Mouse (Mus musculus) kidney, embryonic 14.5 days (tissue): ENCODE measurements around the gene Mal. TPM values are rescaled to one million over a fixed set of nuclear protein-coding genes. Genes with fewer than 3 reads are reported as not detected.

Source experiments
- ATAC-seq: fragments of 200-750 bp; cut with Nextera tagmentation; 2 replicates; pipeline ENCODE4 v1.8.0; 2017; ENCODE audit warnings: moderate number of reproducible peaks, mild to moderate bottlenecking, moderate TSS enrichment, moderate library complexity; ENCODE audit not compliant: low FRiP score, low TSS enrichment
- H3K27ac ChIP-seq: fragments of 300-500 bp; sonication (generic); 2 replicates; pipeline ENCODE4 v1.5.1; 2014; ENCODE audit warnings: low read depth, mild to moderate bottlenecking, low read length, moderate library complexity, mixed read lengths
- H3K27me3 ChIP-seq: fragments of 300-500 bp; sonication (generic); 2 replicates; pipeline ENCODE4 v1.6.1; 2014; ENCODE audit warnings: mild to moderate bottlenecking, low read length; ENCODE audit not compliant: control insufficient read depth, insufficient read depth
- H3K36me3 ChIP-seq: fragments of 300-500 bp; sonication (generic); 2 replicates; pipeline ENCODE4 v1.6.1; 2014; ENCODE audit warnings: low read length, mixed read lengths; ENCODE audit not compliant: control insufficient read depth, insufficient read depth
- H3K4me1 ChIP-seq: fragments of 300-500 bp; sonication (generic); 2 replicates; pipeline ENCODE4 v1.6.1; 2014; ENCODE audit warnings: low read length, mixed read lengths; ENCODE audit not compliant: control insufficient read depth, insufficient read depth
- H3K4me2 ChIP-seq: fragments of 300-500 bp; sonication (generic); replicated peaks from 2 replicates; pipeline ENCODE4 v1.6.1; 2014; ENCODE audit warnings: low read depth, mild to moderate bottlenecking, low read length
- H3K4me3 ChIP-seq: fragments of 300-500 bp; sonication (generic); 2 replicates; pipeline ENCODE4 v1.5.1; 2014; ENCODE audit warnings: mild to moderate bottlenecking, low read length
- H3K9ac ChIP-seq: fragments of 300-500 bp; sonication (generic); 2 replicates; pipeline ENCODE4 v1.6.1; 2014; ENCODE audit warnings: low read depth, mild to moderate bottlenecking, low read length, moderate library complexity
- H3K9me3 ChIP-seq: fragments of 300-500 bp; sonication (generic); 2 replicates; pipeline ENCODE4 v1.6.1; 2016; ENCODE audit warnings: low read length; ENCODE audit not compliant: control insufficient read depth
- WGBS: fragments of 180-500 bp; shearing (Covaris S2); extraction: QIAGEN DNeasy Blood & Tissue Kit; methylation state at CpG from one replicate; pipeline ENCODE4 v1.1.7; 2014; 5-methylcytosine and 5-hydroxymethylcytosine counted together
- polyA plus RNA-seq: library from polyadenylated mRNA; unstranded; fragments of >200 nt; fragmentation: Nextera tagmentation; extraction: Ambion mirVana; gene quantifications from 2 replicates; pipeline ENCODE4 v1.2.1, GENCODE M21; 2014

Gene Mal
- polyA plus RNA-seq = 21.4 and 33.2 TPM in 2 replicates

GRCm38 (mm10) chr2:127656086-127656720 lies at the start of gene Mal:
Gene Mal (minus strand): TSS chr2:127656695.
- peak within 1 kb of the TSS; percentile 49 for H3K4me3 ChIP-seq
- H3K27me3 ChIP-seq = peaks cover 34% of the 10 kb centered on the region
- peak; percentile 69 for ATAC-seq
- 0 out of 2 replicates have a peak, but pooled peaks cover 3% of the 10 kb centered on the region for H3K4me1 ChIP-seq
- H3K4me2 ChIP-seq = peak within 1 kb of the TSS; percentile 70
- 1% methylated on average over 42 of the region's 43 CpGs for WGBS
- H3K36me3 ChIP-seq = no peaks in the 10 kb centered on the region
- H3K27ac ChIP-seq = peak within 1 kb of the TSS; percentile 42; the same call in 1 of the 2 replicates
- H3K9me3 ChIP-seq = no peaks in the 10 kb centered on the region
- H3K9ac ChIP-seq = peak within 1 kb of the TSS; percentile 53

GRCm38 (mm10) chr2:127705267-127705666 lies 48.8 kb upstream of the Mal start:
- no peak overlapping the region for H3K4me3 ChIP-seq

GRCm38 (mm10) chr2:127689239-127689638 lies 32.7 kb upstream of the Mal start:
- H3K9me3 ChIP-seq = no peaks in the 10 kb centered on the region
- no peak overlapping the region for H3K4me2 ChIP-seq
- no peaks in the 10 kb centered on the region for H3K4me1 ChIP-seq
- no peaks in the 10 kb centered on the region for H3K27me3 ChIP-seq
- no peaks in the 10 kb centered on the region for H3K36me3 ChIP-seq
- WGBS = 86% methylated on average over 4 of the region's 4 CpGs
- H3K9ac ChIP-seq = no peak overlapping the region
- H3K4me3 ChIP-seq = no peak overlapping the region
- no peak overlapping the region for H3K27ac ChIP-seq
- ATAC-seq = no peak

More at GRCm38 (mm10) chr2:127705267-127705666, 48.8 kb upstream of the Mal start:
- H3K27me3 ChIP-seq = no peaks in the 10 kb centered on the region
- no peak overlapping the region for H3K4me2 ChIP-seq
- H3K9ac ChIP-seq = no peak overlapping the region
- H3K36me3 ChIP-seq = no peaks in the 10 kb centered on the region
- H3K27ac ChIP-seq = no peak overlapping the region
- WGBS = 82% methylated on average over 6 of the region's 6 CpGs
- H3K9me3 ChIP-seq = no peaks in the 10 kb centered on the region
- no peak for ATAC-seq
- no peaks in the 10 kb centered on the region for H3K4me1 ChIP-seq

- H3K4me1 ChIP-seq = no peaks in the 10 kb centered on the region
- no peak overlapping the region for H3K27ac ChIP-seq
- H3K4me2 ChIP-seq = no peak overlapping the region
- 41% methylated on average over 12 of the region's 12 CpGs for WGBS
- no peak overlapping the region for H3K9ac ChIP-seq
- no peaks in the 10 kb centered on the region for H3K9me3 ChIP-seq
- H3K36me3 ChIP-seq = no peaks in the 10 kb centered on the region
- H3K27me3 ChIP-seq = no peaks in the 10 kb centered on the region
- ATAC-seq = peak; percentile 89
- no peak overlapping the region for H3K4me3 ChIP-seq
Observed at GRCm38 (mm10) chr2:127683687-127684331, 27.3 kb upstream of the Mal start.

GRCm38 (mm10) chr2:127667843-127668506 lies 11.5 kb upstream of the Mal start:
- Histone ChIP-seq H3K27ac (no peak overlapping the region), H3K4me2 (no peak overlapping the region), H3K4me1 (no peaks in the 10 kb centered on the region), H3K36me3 (no peaks in the 10 kb centered on the region), H3K27me3 (no peaks in the 10 kb centered on the region), H3K4me3 (no peak overlapping the region), H3K9ac (no peak overlapping the region), H3K9me3 (no peaks in the 10 kb centered on the region)
- 22% methylated on average over 2 of the region's 2 CpGs for WGBS
- no peak for ATAC-seq

- H3K36me3 ChIP-seq = no peaks in the 10 kb centered on the region
- no peak overlapping the region for H3K9ac ChIP-seq
- no peak overlapping the region for H3K4me2 ChIP-seq
- ATAC-seq = no peak
- no peaks in the 10 kb centered on the region for H3K4me1 ChIP-seq
- no peaks in the 10 kb centered on the region for H3K27me3 ChIP-seq
- no peak overlapping the region for H3K4me3 ChIP-seq
- H3K9me3 ChIP-seq = no peaks in the 10 kb centered on the region
- H3K27ac ChIP-seq = no peak overlapping the region
Observed at GRCm38 (mm10) chr2:127667015-127667414, 10.5 kb upstream of the Mal start.

GRCm38 (mm10) chr2:127662708-127663107 lies 6.2 kb upstream of the Mal start:
- no peaks in the 10 kb centered on the region for H3K9me3 ChIP-seq
- no peaks in the 10 kb centered on the region for H3K4me1 ChIP-seq
- WGBS = 42% methylated on average over 2 of the region's 2 CpGs
- H3K36me3 ChIP-seq = no peaks in the 10 kb centered on the region
- H3K27ac ChIP-seq = no peak overlapping the region
- ATAC-seq = no peak
- peaks cover 3% of the 10 kb centered on the region; the same call in 1 of the 2 replicates for H3K27me3 ChIP-seq
- H3K4me2 ChIP-seq = no peak overlapping the region
- no peak overlapping the region for H3K9ac ChIP-seq
- no peak overlapping the region for H3K4me3 ChIP-seq

- Histone ChIP-seq H3K9ac (peak overlapping the region; percentile 53; the same call in 1 of the 2 replicates), H3K27me3 (peaks cover 34% of the 10 kb centered on the region), H3K4me2 (peak overlapping the region; percentile 70), H3K36me3 (no peaks in the 10 kb centered on the region), H3K4me1 (0 out of 2 replicates have a peak, but pooled peaks cover 3% of the 10 kb centered on the region), H3K9me3 (no peaks in the 10 kb centered on the region), H3K27ac (peak overlapping the region; percentile 42; the same call in 1 of the 2 replicates), H3K4me3 (peak overlapping the region; percentile 49)
- no peak for ATAC-seq
- 3% methylated on average over 9 of the region's 9 CpGs for WGBS
Observed at GRCm38 (mm10) chr2:127655419-127655818, 1.1 kb downstream of the Mal start.
